Mouse (Mus musculus): ENCODE results near the gene Rab22a. TPM values are rescaled to one million over a fixed set of nuclear protein-coding genes. Genes with fewer than 3 reads are reported as not detected.
A peak's percentile ranks its signal among the peaks of the same experiment; 100 is the strongest.

Rab22a gene
- polyA plus RNA-seq, 1 experiment from 2014 or later, result 36.4 TPM

GRCm38 (mm10) chr2:173739107-173739506, 79.5 kb downstream of the Rab22a start:
- H3K27ac ChIP-seq (ENCODE audit: low read depth, low read length), result no peak overlapping the region
- no peaks in the 10 kb centered on the region for H3K9me3 ChIP-seq (replicated peaks; ENCODE audit: control insufficient read depth, low read length)
- no peak overlapping the region for H3K4me2 ChIP-seq (ENCODE audit: low read length)
- DNase-seq (ENCODE audit: low spot score) (no peak), ATAC-seq (no peak)
- H3K36me3 ChIP-seq (ENCODE audit: control insufficient read depth, insufficient read depth, low read length), result no peaks in the 10 kb centered on the region
- WGBS, result 94% methylated on average over 7 of the region's 7 CpGs
- peaks cover 8% of the 10 kb centered on the region; the same call in 1 of the 2 replicates for H3K4me1 ChIP-seq (ENCODE audit: control insufficient read depth, insufficient read depth, low read length)
- no peaks in the 10 kb centered on the region for H3K27me3 ChIP-seq (replicated peaks; ENCODE audit: control insufficient read depth, insufficient read depth, low read length)
- H3K4me3 ChIP-seq (ENCODE audit: low read depth, low read length), result no peak overlapping the region
- no peak overlapping the region for H3K9ac ChIP-seq (ENCODE audit: low read length)

GRCm38 (mm10) chr2:173742090-173742489, 82.5 kb downstream of the Rab22a start:
- ATAC-seq, result no peak
- WGBS, result 85% methylated on average over 13 of the region's 13 CpGs
- no peak for DNase-seq (ENCODE audit: low spot score)

DNA sequence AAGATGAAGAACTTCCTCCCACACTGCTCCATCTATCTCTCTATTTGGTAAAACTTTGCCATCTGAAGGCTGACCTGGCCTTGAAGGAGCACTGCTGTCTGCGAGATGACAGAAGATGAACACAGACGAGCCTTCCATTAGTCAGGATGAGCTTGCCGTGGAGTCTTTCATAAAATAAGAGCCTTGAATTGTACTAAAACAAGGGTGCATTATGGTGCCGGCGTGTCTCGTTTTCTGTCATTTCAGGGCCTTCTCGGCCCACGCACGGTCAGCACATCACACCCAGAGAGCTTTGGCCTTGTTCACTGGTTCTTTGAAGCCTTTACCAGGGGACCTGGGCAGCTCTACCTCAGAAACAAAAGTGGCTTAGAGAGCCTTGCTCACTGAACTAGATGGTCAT, 83.2 kb downstream of the Rab22a start:
- WGBS, result 88% methylated on average over 9 of the region's 9 CpGs
- H3K9me3 ChIP-seq (replicated peaks; ENCODE audit: control insufficient read depth, low read length), result no peaks in the 10 kb centered on the region
- no peaks in the 10 kb centered on the region for H3K27me3 ChIP-seq (replicated peaks; ENCODE audit: control insufficient read depth, insufficient read depth, low read length)
- H3K27ac ChIP-seq (ENCODE audit: low read depth, low read length), result no peak overlapping the region
- DNase-seq (ENCODE audit: low spot score) (no peak), ATAC-seq (no peak)
- no peak overlapping the region for H3K4me3 ChIP-seq (ENCODE audit: low read depth, low read length)
- no peaks in the 10 kb centered on the region for H3K36me3 ChIP-seq (ENCODE audit: control insufficient read depth, insufficient read depth, low read length)
- H3K4me2 ChIP-seq (ENCODE audit: low read length), result no peak overlapping the region
- H3K9ac ChIP-seq (ENCODE audit: low read length), result no peak overlapping the region
- H3K4me1 ChIP-seq (ENCODE audit: control insufficient read depth, insufficient read depth, low read length), result peaks cover 8% of the 10 kb centered on the region; the same call in 1 of the 2 replicates

More at GRCm38 (mm10) chr2:173742090-173742489, 82.5 kb downstream of the Rab22a start:
- Histone ChIP-seq H3K4me3 (ENCODE audit: low read depth, low read length) (no peak overlapping the region), H3K27me3 (replicated peaks; ENCODE audit: control insufficient read depth, insufficient read depth, low read length) (no peaks in the 10 kb centered on the region), H3K4me1 (ENCODE audit: control insufficient read depth, insufficient read depth, low read length) (peaks cover 8% of the 10 kb centered on the region; the same call in 1 of the 2 replicates), H3K4me2 (ENCODE audit: low read length) (no peak overlapping the region), H3K9me3 (replicated peaks; ENCODE audit: control insufficient read depth, low read length) (no peaks in the 10 kb centered on the region), H3K36me3 (ENCODE audit: control insufficient read depth, insufficient read depth, low read length) (no peaks in the 10 kb centered on the region), H3K9ac (ENCODE audit: low read length) (no peak overlapping the region), H3K27ac (ENCODE audit: low read depth, low read length) (no peak overlapping the region)

DNA sequence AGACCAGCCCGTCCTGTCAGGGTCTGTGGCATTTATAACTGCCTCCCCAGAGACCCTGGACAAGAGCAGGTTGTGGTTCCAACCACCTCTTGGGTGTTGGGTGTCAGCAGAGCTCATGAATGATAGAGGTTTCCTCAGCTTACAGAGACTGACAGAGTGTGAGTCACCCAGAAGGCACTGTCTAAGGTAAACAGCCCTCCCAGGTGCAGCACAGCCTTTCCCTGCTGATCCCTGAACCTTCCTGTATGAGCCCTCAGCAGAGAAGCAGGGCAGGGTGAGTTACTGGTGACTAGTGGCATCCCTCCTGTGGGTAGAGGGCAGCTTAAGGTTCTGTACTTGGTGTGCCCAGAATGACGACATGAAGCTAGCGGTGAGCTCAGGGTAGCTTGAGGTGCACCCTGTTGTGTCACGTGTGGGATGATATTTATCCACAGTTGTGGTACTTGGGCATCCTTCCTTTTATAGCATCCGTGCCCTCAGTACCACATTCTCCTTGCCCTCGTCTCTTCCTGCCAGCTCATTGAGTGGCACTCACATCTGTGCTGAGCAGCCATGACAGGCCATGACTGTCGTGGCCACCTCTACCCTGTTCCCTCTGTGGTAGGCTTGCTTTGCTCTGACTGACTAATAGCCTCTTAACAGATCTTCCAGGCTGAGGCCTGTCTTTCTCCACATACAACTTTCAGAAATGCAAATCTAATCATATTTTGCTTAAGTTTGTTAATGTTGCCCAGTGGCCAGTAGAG, 84.7 kb downstream of the Rab22a start:
- ATAC-seq, result no peak
- WGBS, result 93% methylated on average over 7 of the region's 7 CpGs
- no peaks in the 10 kb centered on the region for H3K27me3 ChIP-seq (replicated peaks; ENCODE audit: control insufficient read depth, insufficient read depth, low read length)

DNA sequence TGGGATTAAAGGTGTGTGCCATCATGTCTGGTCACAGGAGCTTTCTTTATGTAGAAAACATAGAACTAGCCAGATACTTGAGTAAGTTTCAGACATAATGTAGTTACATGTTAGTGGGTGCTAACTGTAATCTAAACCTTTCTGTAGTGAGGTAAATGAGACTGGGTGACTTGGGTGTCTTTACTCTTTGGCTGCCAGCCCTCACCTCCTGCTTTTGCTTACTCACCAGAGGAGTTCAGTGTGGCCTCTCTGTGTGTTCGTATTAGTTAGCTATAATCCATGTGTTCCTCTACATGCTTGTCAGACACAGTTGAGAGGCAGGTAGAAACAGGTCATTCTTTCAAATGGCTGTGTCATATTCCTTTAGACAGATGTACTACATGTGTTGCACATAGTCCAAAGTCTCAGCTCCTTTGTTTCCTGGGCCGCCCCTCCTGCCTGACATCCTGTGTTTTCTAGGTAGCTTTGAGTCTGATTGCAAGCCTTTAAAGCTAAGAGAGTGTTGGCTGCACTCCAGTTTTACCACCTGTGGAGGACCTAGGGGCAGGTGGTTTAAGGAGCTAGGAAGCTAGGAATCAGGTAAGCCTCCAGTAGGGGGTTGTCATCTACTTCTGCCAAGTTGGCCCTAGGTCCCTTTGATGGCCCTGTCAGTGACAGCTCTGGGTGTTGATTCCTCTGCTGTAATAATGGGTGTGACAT, 89.5 kb downstream of the Rab22a start:
- Histone ChIP-seq H3K9ac (ENCODE audit: low read length) (no peak overlapping the region), H3K27me3 (replicated peaks; ENCODE audit: control insufficient read depth, insufficient read depth, low read length) (no peaks in the 10 kb centered on the region), H3K27ac (ENCODE audit: low read depth, low read length) (no peak overlapping the region), H3K4me2 (ENCODE audit: low read length) (no peak overlapping the region), H3K9me3 (replicated peaks; ENCODE audit: control insufficient read depth, low read length) (no peaks in the 10 kb centered on the region), H3K4me1 (ENCODE audit: control insufficient read depth, insufficient read depth, low read length) (no peaks in the 10 kb centered on the region), H3K4me3 (ENCODE audit: low read depth, low read length) (no peak overlapping the region), H3K36me3 (ENCODE audit: control insufficient read depth, insufficient read depth, low read length) (no peaks in the 10 kb centered on the region)
- DNase-seq (ENCODE audit: low spot score) (no peak), ATAC-seq (no peak)
- WGBS, result 89% methylated on average over 2 of the region's 2 CpGs

More for the DNA sequence above, 84.7 kb downstream of the Rab22a start:
- no peak for DNase-seq (ENCODE audit: low spot score)
- Histone ChIP-seq H3K27ac (ENCODE audit: low read depth, low read length) (no peak overlapping the region), H3K4me1 (ENCODE audit: control insufficient read depth, insufficient read depth, low read length) (no peaks in the 10 kb centered on the region), H3K36me3 (ENCODE audit: control insufficient read depth, insufficient read depth, low read length) (no peaks in the 10 kb centered on the region), H3K4me2 (ENCODE audit: low read length) (no peak overlapping the region), H3K9me3 (replicated peaks; ENCODE audit: control insufficient read depth, low read length) (no peaks in the 10 kb centered on the region), H3K9ac (ENCODE audit: low read length) (no peak overlapping the region), H3K4me3 (ENCODE audit: low read depth, low read length) (no peak overlapping the region)

- Histone ChIP-seq H3K4me1 (ENCODE audit: control insufficient read depth, insufficient read depth, low read length) (peaks cover 15% of the 10 kb centered on the region; the same call in 1 of the 2 replicates), H3K4me2 (ENCODE audit: low read length) (no peak overlapping the region), H3K9ac (ENCODE audit: low read length) (no peak overlapping the region), H3K4me3 (ENCODE audit: low read depth, low read length) (no peak overlapping the region), H3K27me3 (replicated peaks; ENCODE audit: control insufficient read depth, insufficient read depth, low read length) (no peaks in the 10 kb centered on the region), H3K9me3 (replicated peaks; ENCODE audit: control insufficient read depth, low read length) (no peaks in the 10 kb centered on the region), H3K27ac (ENCODE audit: low read depth, low read length) (peak overlapping the region; percentile 5; the same call in 1 of the 2 replicates), H3K36me3 (ENCODE audit: control insufficient read depth, insufficient read depth, low read length) (no peaks in the 10 kb centered on the region)
- 39% methylated on average over 8 of the region's 8 CpGs for WGBS
- DNase-seq (ENCODE audit: low spot score), result no peak
- peak; percentile 62; the same call in 1 of the 2 replicates for ATAC-seq
Measured at GRCm38 (mm10) chr2:173755433-173756144, 96.0 kb downstream of the Rab22a start.

Small RNAs within 50 kb of the gene (microRNA-seq; reads per million reads assigned to microRNA genes)
- gene Mir6340, result not detected

Other genes starting within 250 kb of the Rab22a start
- gene 1700021F07Rik, start 137.2 kb upstream of the Rab22a start, polyA plus RNA-seq (2014; fragmentation: Nextera tagmentation; extraction: Ambion mirVana), result not detected in 2 replicates
- not detected in 2 replicates for gene Ankrd60, start 81.4 kb upstream of the Rab22a start, polyA plus RNA-seq (2014; fragmentation: Nextera tagmentation; extraction: Ambion mirVana)
- gene 1700010B08Rik, start 59.7 kb downstream of the Rab22a start, polyA plus RNA-seq (2014; fragmentation: Nextera tagmentation; extraction: Ambion mirVana), result not detected in 2 replicates
- 13.9 and 18.5 TPM in 2 replicates for gene Vapb, start 77.8 kb downstream of the Rab22a start, polyA plus RNA-seq (2014; fragmentation: Nextera tagmentation; extraction: Ambion mirVana)